ENCODE assay signal across 20 mouse cellular contexts in the genomic region with DNA sequence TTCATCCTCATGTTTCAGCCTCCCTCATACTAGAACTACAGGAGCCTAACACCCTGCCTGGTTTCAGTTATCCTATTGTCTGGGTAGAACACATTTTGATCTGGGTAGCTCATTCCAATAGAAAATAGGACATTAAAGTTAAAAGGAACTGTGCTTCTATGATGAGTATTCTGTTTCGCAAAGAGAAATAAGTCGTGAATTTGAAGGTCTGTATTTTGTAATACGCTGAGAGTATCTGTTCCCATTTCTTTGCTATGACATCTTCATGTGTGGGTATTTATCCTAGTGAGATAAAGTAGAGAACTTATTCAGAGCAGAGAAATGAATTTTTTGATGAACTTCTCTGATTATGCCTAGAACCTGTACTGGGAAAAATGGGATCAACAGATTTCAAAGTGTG. TPM values are rescaled to one million over a fixed set of nuclear protein-coding genes. Genes with fewer than 3 reads are reported as not detected.
"Had no signal": no experiment of that assay in that cellular context is flagged by ENCODE, and none has a peak within 500 bp of the region (broad histone marks: within the 10 kb centered on the region; RNA-seq: fewer than 3 reads in every experiment).

No protein-coding gene starts in this region.

- DNase-seq: left cerebral cortex, postnatal 4 days; liver; liver, embryonic 13.5 days; liver, postnatal 0 days; lung, adult 18-20 months; lung, adult 2 months; lung, embryonic 14.5 days; lung, postnatal 10 days; lung, postnatal 14 days; lung, postnatal 36 days; lung, postnatal 4 days; midbrain, embryonic 14.5 days had no signal

- ATAC-seq: liver, embryonic 12.5 days; liver, postnatal 0 days; lung, postnatal 0 days; midbrain, embryonic 13.5 days; midbrain, embryonic 15.5 days; midbrain, embryonic 16.5 days had no signal

RNA-seq across cellular contexts. Expression of gene Tnfsf15, which starts 47.4 kb away (rescaled TPM):
- total RNA-seq: left cerebral cortex, postnatal 4 days; megakaryocyte-erythroid progenitor cell, adult 5-6 weeks; midbrain, postnatal 0 days; monocyte, adult 5-6 weeks had no signal
